Mouse (Mus musculus) forebrain, embryonic 13.5 days (tissue): ENCODE data around the gene Rpl3l. TPM values are rescaled to one million over a fixed set of nuclear protein-coding genes. Genes with fewer than 3 reads are reported as not detected.

Experiments used
- ATAC-seq: fragments of 200-750 bp; cut with Nextera tagmentation; 2 replicates; pipeline ENCODE4 v1.8.0; 2017
- H3K27ac ChIP-seq: fragments of 300-500 bp; sonication (generic); 2 replicates; pipeline ENCODE4 v1.5.1; 2015; ENCODE audit warnings: inconsistent platforms, mild to moderate bottlenecking, moderate library complexity
- H3K27me3 ChIP-seq: fragments of 300-500 bp; sonication (generic); 2 replicates; pipeline ENCODE4 v1.6.1; 2015; ENCODE audit warnings: mild to moderate bottlenecking, inconsistent platforms
- H3K36me3 ChIP-seq: fragments of 300-500 bp; sonication (generic); 2 replicates; pipeline ENCODE4 v1.6.1; 2015; ENCODE audit warnings: mild to moderate bottlenecking, inconsistent platforms; ENCODE audit not compliant: poor library complexity, severe bottlenecking
- H3K4me1 ChIP-seq: fragments of 300-500 bp; sonication (generic); 2 replicates; pipeline ENCODE4 v1.6.1; 2015; ENCODE audit warnings: inconsistent platforms
- H3K4me2 ChIP-seq: fragments of 300-500 bp; sonication (generic); 2 replicates; pipeline ENCODE4 v1.6.1; 2015; ENCODE audit warnings: inconsistent platforms, mild to moderate bottlenecking, moderate library complexity
- H3K4me3 ChIP-seq: fragments of 300-500 bp; sonication (generic); 2 replicates; pipeline ENCODE4 v1.5.1; 2015; ENCODE audit warnings: mild to moderate bottlenecking, inconsistent platforms
- H3K9ac ChIP-seq: fragments of 300-500 bp; sonication (generic); 2 replicates; pipeline ENCODE4 v1.6.1; 2015; ENCODE audit warnings: mild to moderate bottlenecking, inconsistent platforms
- H3K9me3 ChIP-seq: fragments of 300-500 bp; sonication (generic); replicated peaks from 2 replicates; pipeline ENCODE4 v1.6.1; 2016; ENCODE audit warnings: inconsistent platforms
- WGBS: fragments of 180-500 bp; shearing (Covaris S2); methylation state at CpG from one replicate; pipeline ENCODE4 v1.1.7; 2015; 5-methylcytosine and 5-hydroxymethylcytosine counted together
- polyA plus RNA-seq: library from polyadenylated mRNA; unstranded; fragments of >200 nt; fragmentation: Nextera tagmentation; extraction: Ambion mirVana; gene quantifications from 2 replicates; pipeline ENCODE4 v1.2.1, GENCODE M21; 2015

The Rpl3l gene
- polyA plus RNA-seq, result not detected in 2 replicates

DNA sequence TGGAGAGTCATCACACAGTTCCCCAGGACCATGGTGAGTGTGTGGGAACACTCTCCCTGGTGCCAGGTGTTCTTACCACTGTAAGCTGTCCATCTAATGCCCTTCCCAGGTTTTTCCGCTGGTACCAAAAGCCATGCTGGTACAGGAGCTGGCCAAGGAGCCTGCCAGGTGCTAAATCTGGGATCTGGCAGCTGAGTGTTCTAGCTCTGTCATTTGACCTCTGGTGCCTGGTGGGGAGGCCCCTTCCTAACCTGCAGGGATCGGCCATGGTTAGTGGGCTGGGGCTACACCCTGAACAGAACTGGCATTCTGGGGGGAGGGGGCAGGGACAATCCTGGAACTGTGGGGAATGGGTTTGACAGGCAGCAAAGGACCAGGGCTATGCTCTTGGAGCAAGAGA, at the start of gene Rpl3l:
Gene Rpl3l, plus strand, starts transcription at position 203 of the 400 bp plus-strand sequence.
- WGBS, result 68% methylated on average over 2 of the region's 2 CpGs
- Histone ChIP-seq H3K9me3 (no peaks in the 10 kb centered on the region), H3K4me1 (peaks cover 15% of the 10 kb centered on the region), H3K27ac (no peak within 1 kb of the TSS), H3K27me3 (peaks cover 10% of the 10 kb centered on the region), H3K36me3 (peaks cover 1% of the 10 kb centered on the region; the same call in 1 of the 2 replicates), H3K4me3 (no peak within 1 kb of the TSS), H3K4me2 (no peak within 1 kb of the TSS), H3K9ac (peak within 1 kb of the TSS; percentile 13; the same call in 1 of the 2 replicates)
- ATAC-seq, result no peak

DNA sequence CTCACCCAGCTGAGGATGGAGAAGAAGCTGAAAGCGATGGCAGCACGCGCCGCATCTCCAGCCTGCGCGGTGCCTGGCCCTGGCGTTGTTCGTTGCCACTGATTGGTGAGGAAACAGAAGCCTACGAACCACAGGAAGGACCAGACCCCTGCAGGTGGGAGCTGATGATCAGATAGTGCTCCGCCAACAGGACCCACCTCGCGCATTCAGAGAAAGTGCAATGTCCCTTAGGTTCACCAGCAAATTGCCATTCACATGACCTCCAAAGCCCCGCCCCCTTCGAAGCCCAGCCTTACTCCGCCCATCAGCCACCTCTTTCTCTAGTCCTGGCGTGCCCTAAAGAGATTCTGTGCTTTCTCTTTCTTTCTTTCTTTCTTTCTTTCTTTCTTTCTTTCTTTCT, 41.1 kb upstream of the Rpl3l start:
- Histone ChIP-seq H3K27me3 (peaks cover 37% of the 10 kb centered on the region), H3K4me2 (peak overlapping the region; percentile 31), H3K27ac (no peak overlapping the region), H3K9ac (no peak overlapping the region), H3K36me3 (peaks cover 16% of the 10 kb centered on the region), H3K9me3 (no peaks in the 10 kb centered on the region), H3K4me3 (no peak overlapping the region), H3K4me1 (peaks cover 33% of the 10 kb centered on the region)
- ATAC-seq, result no peak
- 34% methylated on average over 16 of the region's 16 CpGs for WGBS

DNA sequence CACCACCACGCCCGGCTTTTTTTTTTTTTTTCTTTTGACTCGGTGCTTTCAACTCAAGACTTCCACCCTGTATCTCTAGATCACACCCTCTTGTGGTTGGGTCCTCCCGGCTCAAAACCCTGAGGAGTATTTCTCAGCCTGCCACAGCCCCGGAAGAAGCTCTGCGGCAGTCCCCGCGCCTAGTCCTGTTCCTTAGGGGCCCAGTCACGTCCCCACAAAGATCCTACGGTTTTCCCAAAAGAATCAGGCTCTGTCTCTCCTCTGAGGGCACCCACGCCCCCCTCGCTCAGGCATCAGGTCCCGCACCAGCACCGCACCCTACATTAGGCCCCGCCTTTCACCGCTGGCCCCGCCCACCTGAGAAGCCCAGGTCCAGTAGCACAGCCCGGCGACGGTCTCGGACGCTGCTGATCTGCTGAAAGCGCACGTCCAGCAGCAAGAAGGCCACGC, 40.4 kb upstream of the Rpl3l start:
- Histone ChIP-seq H3K27me3 (peaks cover 37% of the 10 kb centered on the region), H3K4me1 (peaks cover 33% of the 10 kb centered on the region), H3K27ac (no peak overlapping the region), H3K9me3 (no peaks in the 10 kb centered on the region), H3K9ac (peak overlapping the region; percentile 46), H3K4me2 (peak overlapping the region; percentile 58), H3K36me3 (peaks cover 14% of the 10 kb centered on the region), H3K4me3 (peak overlapping the region; percentile 34)
- ATAC-seq, result no peak
- WGBS, result 1% methylated on average over 25 of the region's 25 CpGs

DNA sequence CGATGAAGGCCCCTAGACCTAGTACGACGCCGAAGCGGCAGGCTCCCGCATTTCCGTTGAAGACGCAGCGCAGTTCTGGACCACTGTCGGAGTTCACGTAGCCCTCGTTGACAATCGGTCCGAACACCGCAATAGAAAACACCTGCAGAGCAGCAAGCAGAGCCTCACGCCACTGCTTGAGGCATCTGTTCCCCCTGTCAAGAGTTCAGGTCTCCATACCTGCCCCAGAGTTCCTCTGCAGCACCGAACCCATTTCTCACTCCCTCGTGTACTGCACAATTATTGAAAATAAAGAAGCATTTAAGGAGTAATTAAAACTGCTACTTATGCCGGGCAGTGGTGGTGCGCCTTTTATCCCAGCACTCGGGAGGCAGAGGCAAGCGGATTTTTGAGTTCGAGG, 40.0 kb upstream of the Rpl3l start:
- Histone ChIP-seq H3K27me3 (peaks cover 37% of the 10 kb centered on the region), H3K4me1 (peaks cover 33% of the 10 kb centered on the region), H3K4me2 (peak overlapping the region; percentile 58), H3K27ac (no peak overlapping the region), H3K9ac (peak overlapping the region; percentile 46; the same call in 1 of the 2 replicates), H3K4me3 (peak overlapping the region; percentile 34), H3K9me3 (no peaks in the 10 kb centered on the region), H3K36me3 (peaks cover 14% of the 10 kb centered on the region)
- no peak for ATAC-seq
- WGBS, result 16% methylated on average over 23 of the region's 23 CpGs

DNA sequence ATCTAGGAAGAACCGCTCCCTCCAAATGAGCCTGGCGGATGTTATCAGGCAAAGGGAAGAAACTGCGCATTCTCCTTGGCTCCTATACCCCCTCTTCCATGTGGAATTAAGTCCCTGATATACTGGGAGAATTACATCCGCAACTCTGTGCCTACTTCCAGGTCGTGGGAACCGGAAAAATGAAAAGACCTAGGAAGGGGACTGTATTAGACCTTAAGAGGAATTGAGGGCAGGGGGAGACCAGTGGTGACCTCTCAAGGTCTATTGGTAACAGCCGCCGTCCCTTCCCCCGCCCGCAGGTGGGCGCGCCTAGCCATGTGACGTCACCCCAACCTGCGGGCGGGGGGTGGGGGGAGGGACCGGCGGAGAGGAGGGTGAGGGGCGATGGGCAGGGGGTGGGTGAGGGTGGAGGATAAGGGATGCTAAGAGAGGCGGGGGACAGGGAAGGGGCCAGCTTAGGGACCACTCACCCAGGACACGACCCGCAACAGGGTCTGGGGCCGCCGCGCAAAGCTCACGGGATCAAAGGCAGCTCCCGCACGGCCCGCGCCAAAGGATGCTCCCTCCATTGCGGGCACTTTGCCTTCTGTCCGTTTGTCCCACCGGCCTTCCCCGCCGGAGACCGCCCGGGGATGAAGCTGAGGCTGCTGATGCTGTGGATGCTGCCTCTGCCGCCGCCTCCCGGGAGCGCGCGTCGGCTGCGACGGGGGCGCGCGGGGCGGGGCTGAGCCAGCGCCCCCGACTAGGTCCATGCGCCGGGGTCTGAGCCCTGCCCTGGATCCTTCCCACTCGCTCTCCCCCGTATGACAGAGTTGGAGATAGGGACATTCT, 38.2 kb upstream of the Rpl3l start, which contains the start of gene Syngr3:
Gene Syngr3, minus strand, starts transcription at position 705 of the 831 bp plus-strand sequence.
- peaks cover 33% of the 10 kb centered on the region for H3K4me1 ChIP-seq
- no peaks in the 10 kb centered on the region for H3K9me3 ChIP-seq
- peak within 1 kb of the TSS; percentile 79 for H3K4me2 ChIP-seq
- peak; percentile 72 for ATAC-seq
- peak within 1 kb of the TSS; percentile 59; the same call in 1 of the 2 replicates for H3K27ac ChIP-seq
- peak within 1 kb of the TSS; percentile 80 for H3K4me3 ChIP-seq
- H3K9ac ChIP-seq, result peak within 1 kb of the TSS; percentile 93
- peaks cover 37% of the 10 kb centered on the region for H3K27me3 ChIP-seq
- under 1% methylated on average over 48 of the region's 55 CpGs for WGBS
- H3K36me3 ChIP-seq, result peaks cover 22% of the 10 kb centered on the region

DNA sequence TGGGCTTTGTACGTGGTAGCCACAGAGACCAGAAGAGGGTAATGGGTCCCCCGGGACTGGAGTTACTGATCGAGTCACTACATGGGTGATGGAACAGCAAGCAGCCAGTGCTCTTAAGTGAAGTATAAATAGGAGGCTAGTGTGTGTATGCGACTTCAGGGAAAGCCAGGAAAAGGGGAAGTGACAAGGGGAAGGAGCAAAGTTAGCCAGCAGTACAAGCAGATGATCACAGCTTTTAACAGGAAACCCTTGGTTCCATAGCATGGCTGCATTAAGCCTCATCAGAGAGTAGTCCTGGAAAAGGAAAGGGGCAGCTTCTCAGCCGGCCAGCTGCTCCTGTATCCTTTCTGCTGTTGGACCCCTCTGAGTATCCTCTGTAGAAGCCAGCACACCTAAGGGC, 35.2 kb upstream of the Rpl3l start:
- Histone ChIP-seq H3K27me3 (peaks cover 28% of the 10 kb centered on the region), H3K4me3 (no peak overlapping the region), H3K4me2 (no peak overlapping the region), H3K9ac (no peak overlapping the region), H3K9me3 (no peaks in the 10 kb centered on the region), H3K4me1 (peaks cover 46% of the 10 kb centered on the region), H3K27ac (no peak overlapping the region), H3K36me3 (peaks cover 15% of the 10 kb centered on the region)
- no peak for ATAC-seq
- WGBS, result 84% methylated on average over 5 of the region's 5 CpGs

DNA sequence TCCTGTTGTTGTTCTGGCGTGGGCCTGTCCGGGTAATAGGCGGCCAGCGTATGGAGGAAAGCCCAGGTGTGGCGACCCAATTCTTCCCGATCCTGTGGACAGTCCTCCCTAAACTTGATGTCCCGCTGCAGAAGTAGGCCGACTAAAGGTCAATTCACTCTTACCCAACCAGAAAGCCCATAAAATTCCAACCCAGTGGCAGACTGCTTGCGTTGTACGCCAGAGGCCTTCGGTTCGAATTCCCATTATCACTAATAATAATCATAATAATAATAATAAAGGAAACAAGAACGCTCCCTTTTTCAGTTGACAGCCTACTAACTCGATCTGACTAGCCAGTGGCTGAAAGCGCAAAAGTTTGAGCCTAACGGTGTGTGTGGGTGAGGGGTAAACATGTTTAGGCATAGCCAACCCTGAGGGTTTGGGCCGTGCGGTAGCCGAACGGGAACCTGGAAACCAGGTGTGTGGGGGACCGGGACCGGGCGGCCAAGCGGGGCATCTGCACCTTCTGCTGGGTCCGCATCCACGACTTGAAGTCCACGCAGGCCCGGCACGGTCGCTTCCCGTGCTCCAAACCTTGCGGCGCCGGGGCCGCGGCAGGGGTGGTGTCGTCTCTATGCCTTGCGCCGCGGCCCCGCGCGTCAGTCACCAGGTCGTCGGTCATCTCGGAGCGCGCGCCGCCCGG, 32.2 kb upstream of the Rpl3l start:
- Histone ChIP-seq H3K4me2 (peak overlapping the region; percentile 66), H3K36me3 (peaks cover 26% of the 10 kb centered on the region), H3K9me3 (no peaks in the 10 kb centered on the region), H3K4me3 (peak overlapping the region; percentile 79), H3K27me3 (peaks cover 4% of the 10 kb centered on the region), H3K27ac (peak overlapping the region; percentile 84), H3K9ac (peak overlapping the region; percentile 87), H3K4me1 (peaks cover 35% of the 10 kb centered on the region)
- ATAC-seq, result peak; percentile 56
- 5% methylated on average over 48 of the region's 51 CpGs for WGBS

DNA sequence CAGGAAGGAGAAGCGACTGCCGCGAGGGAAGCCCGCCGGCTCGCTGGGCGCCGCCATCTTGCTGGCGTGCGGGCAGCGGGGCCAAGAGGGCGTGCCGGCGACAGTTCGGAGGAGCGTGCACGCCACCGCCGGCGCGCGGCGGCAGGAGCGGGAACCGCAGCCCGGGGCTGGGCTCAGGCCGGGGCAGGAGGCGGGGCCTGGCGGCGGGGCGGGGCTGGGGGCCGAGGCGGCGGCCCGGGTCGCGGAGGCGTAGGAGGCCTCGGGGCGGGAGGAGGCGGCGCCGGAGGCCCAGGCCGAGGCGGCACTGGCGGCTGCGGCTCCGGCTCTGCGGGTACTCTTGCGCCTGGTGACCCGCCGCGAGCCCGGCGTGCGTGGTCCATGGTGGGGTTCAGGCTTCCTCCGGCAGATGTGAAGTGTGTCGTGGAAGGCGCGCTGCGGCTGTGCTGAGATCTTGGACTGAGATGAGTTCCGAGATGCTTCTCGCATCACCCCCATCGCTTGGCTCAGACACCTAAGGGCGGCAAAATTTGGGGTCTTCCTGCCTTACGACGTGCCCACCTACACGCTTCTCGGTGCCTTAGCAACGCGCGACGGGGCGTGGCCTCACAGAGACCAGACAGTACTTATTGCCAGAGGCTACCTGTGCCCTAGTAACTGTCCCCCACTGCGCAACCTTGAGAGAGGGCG, 31.5 kb upstream of the Rpl3l start, which contains the start of the genes Gfer and Noxo1:
Gene Gfer, minus strand, starts transcription at position 146 of the 687 bp plus-strand sequence.
Gene Noxo1, plus strand, starts transcription at position 224 of the 687 bp plus-strand sequence.
- Histone ChIP-seq H3K27ac (peak within 1 kb of the TSS; percentile 84), H3K36me3 (peaks cover 33% of the 10 kb centered on the region), H3K9me3 (no peaks in the 10 kb centered on the region), H3K9ac (peak within 1 kb of the TSS; percentile 87), H3K4me1 (peaks cover 31% of the 10 kb centered on the region), H3K4me2 (peak within 1 kb of the TSS; percentile 66), H3K27me3 (no peaks in the 10 kb centered on the region), H3K4me3 (peak within 1 kb of the TSS; percentile 79)
- WGBS, result under 1% methylated on average over 46 of the region's 76 CpGs
- peak; percentile 89 for ATAC-seq

DNA sequence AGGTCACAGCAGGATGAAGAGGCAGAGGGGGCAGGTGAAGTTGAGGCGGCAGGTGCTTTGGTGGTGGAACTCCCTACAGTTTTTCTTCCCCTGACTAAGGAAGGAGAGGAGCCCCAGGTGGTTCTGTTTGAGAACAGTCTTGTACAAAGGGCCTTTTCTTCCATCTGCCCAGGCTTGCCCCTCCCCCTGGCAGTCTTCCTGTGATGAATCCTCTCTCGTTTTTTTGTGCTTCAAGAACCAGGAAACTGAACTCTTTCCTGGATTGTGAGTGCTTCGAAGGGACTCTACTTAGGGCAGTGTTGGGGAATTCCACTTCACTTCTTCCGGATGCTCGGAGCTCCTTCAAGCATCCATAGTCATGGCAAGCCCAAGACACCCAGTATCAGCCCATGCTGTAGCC, 29.6 kb upstream of the Rpl3l start:
- Histone ChIP-seq H3K27me3 (no peaks in the 10 kb centered on the region), H3K4me2 (no peak overlapping the region), H3K27ac (no peak overlapping the region), H3K36me3 (peaks cover 40% of the 10 kb centered on the region), H3K9ac (no peak overlapping the region), H3K4me3 (no peak overlapping the region), H3K9me3 (no peaks in the 10 kb centered on the region), H3K4me1 (peaks cover 31% of the 10 kb centered on the region)
- WGBS, result 17% methylated on average over 5 of the region's 5 CpGs
- ATAC-seq, result no peak

DNA sequence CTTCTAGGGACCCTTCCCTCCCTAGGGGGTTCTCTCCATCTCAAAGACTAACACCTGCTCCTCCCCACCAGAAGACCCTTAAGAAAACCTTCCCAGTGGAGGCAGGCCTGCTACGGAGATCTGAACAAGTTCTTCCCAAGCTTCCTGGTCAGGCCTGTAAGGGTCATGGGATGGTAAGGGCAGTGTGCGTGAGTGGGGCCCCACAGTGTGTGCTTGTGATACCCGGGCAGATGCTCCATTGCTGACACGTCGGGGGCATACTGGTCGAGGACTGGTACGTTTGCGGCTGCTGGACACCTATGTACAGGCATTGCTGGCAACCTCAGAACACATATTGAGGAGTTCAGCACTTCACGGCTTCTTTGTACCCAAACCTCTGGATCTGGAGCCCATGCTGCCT, 28.9 kb upstream of the Rpl3l start:
- H3K9me3 ChIP-seq, result no peaks in the 10 kb centered on the region
- no peaks in the 10 kb centered on the region for H3K27me3 ChIP-seq
- ATAC-seq, result no peak
- H3K4me1 ChIP-seq, result peaks cover 31% of the 10 kb centered on the region
- no peak overlapping the region for H3K4me3 ChIP-seq
- WGBS, result 75% methylated on average over 9 of the region's 9 CpGs
- no peak overlapping the region for H3K4me2 ChIP-seq
- no peak overlapping the region for H3K27ac ChIP-seq
- H3K9ac ChIP-seq, result no peak overlapping the region
- H3K36me3 ChIP-seq, result peaks cover 39% of the 10 kb centered on the region

DNA sequence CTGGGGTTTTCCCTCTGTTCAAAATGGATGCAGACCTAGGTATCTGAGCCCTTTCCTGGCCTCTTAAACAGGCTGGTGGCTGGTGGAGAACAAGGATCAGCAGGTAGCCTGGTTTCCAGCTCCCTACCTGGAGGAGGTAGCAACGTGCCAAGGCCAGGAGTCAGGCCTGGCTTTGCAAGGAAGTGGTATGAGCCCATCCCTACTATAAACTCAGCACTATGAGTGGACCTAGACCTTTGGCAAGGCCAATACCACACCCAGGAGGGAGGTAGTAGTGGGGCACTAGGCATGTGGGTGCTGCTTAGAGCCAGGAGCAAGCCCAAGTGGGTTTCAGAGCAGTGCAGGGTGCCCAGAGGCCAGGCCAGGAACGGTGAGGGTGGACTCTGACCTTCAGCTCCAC, 28.1 kb upstream of the Rpl3l start:
- H3K4me2 ChIP-seq, result no peak overlapping the region
- peaks cover 31% of the 10 kb centered on the region for H3K4me1 ChIP-seq
- H3K36me3 ChIP-seq, result peaks cover 47% of the 10 kb centered on the region
- no peak overlapping the region for H3K27ac ChIP-seq
- no peaks in the 10 kb centered on the region for H3K27me3 ChIP-seq
- no peaks in the 10 kb centered on the region for H3K9me3 ChIP-seq
- 82% methylated on average over 2 of the region's 2 CpGs for WGBS
- ATAC-seq, result no peak
- no peak overlapping the region for H3K4me3 ChIP-seq
- no peak overlapping the region for H3K9ac ChIP-seq
